Mouse (Mus musculus) liver (tissue): Measurements from ENCODE around the gene Castor1.

Experiments used
- DNase-seq: peaks from one replicate; pipeline ENCODE4 v3.0.0-alpha.2; 2020; ENCODE audit warnings: mixed read lengths

The Castor1 gene

DNA sequence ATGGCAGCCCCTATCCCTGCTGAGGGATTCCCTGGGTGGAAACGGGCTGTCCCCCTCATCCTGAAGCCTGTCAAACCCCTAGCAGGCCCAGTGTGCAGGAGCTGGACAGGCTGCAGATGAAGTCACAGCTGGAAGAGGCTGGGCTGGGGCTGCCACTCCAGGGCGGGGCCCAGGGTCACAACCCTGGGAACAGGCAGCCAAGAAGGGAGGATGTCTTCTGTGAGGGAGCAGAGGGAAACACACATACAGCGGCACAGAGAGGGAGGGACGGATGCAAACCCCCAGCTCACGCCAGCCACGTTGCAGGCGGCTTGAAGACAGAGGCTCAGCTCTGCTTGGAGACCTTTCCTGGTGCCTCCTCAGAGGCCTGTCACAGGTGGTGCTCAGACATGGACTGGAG, 46.0 kb downstream of the Castor1 start:
- no peak for DNase-seq

DNA sequence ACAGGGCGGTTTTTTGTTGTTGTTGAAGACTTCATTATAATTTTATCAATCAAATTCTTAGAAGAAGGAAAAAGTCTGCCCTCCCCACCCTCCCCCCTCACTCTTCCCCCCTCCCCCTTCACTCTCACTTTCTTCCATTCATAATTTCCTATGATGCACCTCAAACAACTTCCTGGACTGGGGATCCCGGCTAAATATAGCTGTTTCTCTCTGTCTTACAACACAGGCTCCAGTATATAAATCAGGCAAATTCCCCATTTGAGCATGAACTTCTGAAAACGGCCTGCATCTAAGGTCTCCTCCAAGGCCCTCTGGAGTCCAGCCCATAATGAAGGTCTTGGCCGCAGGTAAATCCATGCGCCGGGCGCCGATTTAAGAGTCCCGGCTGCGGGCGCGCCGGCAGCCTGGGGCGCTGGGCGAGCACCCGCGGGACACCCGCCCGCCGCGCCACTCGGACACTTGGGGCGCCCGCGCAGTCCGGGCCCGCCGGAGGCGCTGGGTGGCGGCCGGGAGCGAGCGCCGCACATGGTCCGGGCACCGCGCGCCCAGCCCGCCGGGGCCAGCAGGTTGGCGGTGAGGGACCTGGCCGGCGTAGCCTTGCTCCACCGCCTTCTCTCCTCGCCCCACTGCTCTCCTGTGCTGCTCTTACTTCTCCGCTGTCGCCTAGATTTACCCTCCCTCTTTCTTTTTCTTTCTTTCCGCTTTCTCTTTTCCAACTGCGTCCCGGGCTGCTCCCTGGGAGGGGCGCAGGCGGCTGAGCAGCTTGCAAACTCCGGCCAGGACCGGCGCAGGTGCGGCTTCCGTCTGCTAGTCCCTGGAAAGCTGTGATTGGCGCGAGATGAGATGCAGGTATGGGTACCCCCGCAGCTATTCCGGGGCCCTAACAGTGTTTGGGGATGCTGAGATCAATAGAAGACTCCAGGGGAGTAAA, 48.5 kb downstream of the Castor1 start:
- no peak for DNase-seq

DNA sequence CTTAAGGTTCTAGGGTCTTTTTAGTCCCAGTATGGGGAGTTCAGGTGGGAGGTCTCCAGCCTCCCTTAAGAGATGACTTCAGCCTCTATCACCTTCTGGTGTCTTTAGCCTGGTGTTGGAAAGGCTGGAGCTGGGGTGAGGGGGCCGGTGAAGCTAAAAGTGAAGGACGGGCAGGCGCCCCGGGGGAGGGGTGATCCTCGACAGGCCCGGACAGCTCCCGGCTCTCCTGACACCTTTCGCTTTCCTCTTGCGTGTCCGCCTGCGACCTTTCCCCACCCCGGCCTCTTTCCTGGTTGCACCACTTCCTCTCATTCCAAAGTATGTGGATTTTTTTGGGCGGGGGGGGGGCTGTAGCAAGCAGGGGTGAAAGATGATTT, 49.2 kb downstream of the Castor1 start:
- no peak for DNase-seq

DNA sequence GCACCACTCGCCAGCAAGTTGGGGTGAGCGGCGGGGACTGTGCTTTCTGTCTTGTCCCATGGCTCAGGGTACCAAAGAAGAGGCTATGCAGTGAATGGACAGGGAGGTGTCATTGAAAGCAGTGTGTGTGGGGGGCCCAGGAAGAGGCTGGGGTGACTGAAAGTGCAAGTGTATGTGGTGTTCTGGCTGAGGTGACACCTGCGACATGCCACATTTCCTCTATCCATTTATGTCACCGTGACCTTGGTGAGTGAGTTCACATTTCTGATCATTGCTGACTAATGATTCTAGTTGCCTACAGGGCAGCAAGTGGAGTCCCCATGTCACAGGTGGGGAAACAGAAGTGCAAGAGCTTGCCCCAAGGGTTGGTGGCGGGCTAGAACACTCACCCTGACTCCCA, 50.5 kb downstream of the Castor1 start:
- DNase-seq = no peak

DNA sequence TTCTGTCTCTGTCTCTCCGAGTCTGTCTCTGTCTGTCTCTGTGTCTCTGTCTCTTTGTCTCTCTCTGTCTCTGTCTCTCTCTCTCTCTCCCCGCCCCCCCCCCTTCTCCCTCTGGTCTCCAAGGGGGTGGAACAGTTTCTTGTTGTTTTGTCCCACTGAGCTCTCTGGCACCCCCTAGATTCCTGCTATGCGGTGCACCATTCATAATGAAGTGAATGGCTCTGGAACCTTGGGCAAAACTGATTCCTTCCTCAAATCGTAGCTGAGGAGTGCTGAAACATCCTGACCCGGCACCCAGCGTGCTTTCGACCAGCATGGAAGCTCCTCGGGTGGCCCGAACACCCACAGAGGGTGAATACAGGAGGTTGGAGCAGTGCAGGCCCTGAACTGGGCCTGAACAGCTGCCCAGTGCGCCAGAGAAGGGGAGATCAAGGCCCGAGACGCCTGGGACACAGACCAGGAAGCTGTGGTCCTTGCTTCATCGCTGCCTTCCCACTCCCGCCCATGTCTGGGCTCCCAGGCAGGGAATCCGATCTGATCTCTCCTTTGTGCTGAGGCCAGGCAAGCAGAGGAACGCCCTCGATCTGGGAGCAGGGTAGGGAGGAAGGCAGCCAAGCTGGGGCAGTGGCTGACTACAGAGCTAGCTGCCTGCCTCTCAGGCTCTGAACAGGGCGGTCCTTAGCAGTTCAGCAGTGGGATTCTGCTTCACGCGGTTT, 52.9 kb downstream of the Castor1 start:
- no peak for DNase-seq

DNA sequence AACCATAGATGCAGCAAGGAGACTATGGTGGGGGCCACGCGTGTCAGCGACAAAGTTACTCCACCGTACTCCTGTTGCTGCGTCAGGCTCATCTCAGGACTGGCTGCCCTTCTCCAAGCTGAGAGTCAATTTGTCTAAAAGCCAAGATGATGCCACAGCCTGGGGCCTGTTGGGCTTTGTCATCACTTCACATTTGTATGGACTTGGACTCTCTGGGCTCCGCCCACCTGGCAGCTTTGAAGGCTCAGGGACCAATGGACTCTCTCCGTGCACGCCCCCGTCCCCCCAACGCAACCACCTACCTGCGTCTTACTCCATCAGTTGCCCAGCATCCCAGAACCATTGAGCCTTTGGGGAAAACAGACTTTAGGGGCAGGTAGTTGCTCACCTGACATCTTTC, 53.5 kb downstream of the Castor1 start:
- DNase-seq = no peak
